Mouse (Mus musculus): ENCODE measurements around the gene Arhgef1. TPM values are rescaled to one million over a fixed set of nuclear protein-coding genes. Genes with fewer than 3 reads are reported as not detected.

The Arhgef1 gene
- polyA plus RNA-seq, 1 experiment from 2014 or later = 86.9 TPM

- H3K9me3 ChIP-seq = no peaks in the 10 kb centered on the region
- ATAC-seq (ENCODE audit: insufficient read depth, low FRiP score, low read depth) = 0 out of 2 replicates have a peak, but pooled peaks have one; percentile 8
- peaks cover 10% of the 10 kb centered on the region; the same call in 1 of the 2 replicates for H3K4me1 ChIP-seq
- no peaks in the 10 kb centered on the region for H3K36me3 ChIP-seq
- H3K4me2 ChIP-seq = no peak overlapping the region
- 1% methylated on average over 8 of the region's 8 CpGs for WGBS
- no peak overlapping the region for H3K27ac ChIP-seq
- no peak overlapping the region for H3K9ac ChIP-seq
- peaks cover 98% of the 10 kb centered on the region for H3K27me3 ChIP-seq (replicated peaks)
- H3K4me3 ChIP-seq (replicated peaks) = no peak overlapping the region
Observed at GRCm38 (mm10) chr7:24949958-24950623, 47.4 kb downstream of the Arhgef1 start.

GRCm38 (mm10) chr7:24953966-24954365 lies 51.3 kb downstream of the Arhgef1 start:
- ATAC-seq (ENCODE audit: insufficient read depth, low FRiP score, low read depth) = no peak
- no peak overlapping the region; the same call in 1 of the 2 replicates for H3K9ac ChIP-seq
- peaks cover 13% of the 10 kb centered on the region; the same call in 1 of the 2 replicates for H3K4me1 ChIP-seq
- H3K4me2 ChIP-seq = peak overlapping the region; percentile 64
- peaks cover 82% of the 10 kb centered on the region for H3K27me3 ChIP-seq (replicated peaks)
- no peak overlapping the region for H3K27ac ChIP-seq
- no peaks in the 10 kb centered on the region for H3K36me3 ChIP-seq
- H3K4me3 ChIP-seq (replicated peaks) = peak overlapping the region; percentile 43
- no peaks in the 10 kb centered on the region for H3K9me3 ChIP-seq
- 3% methylated on average over 22 of the region's 24 CpGs for WGBS

- Histone ChIP-seq H3K27ac (no peak overlapping the region), H3K9me3 (no peaks in the 10 kb centered on the region), H3K4me1 (peaks cover 13% of the 10 kb centered on the region; the same call in 1 of the 2 replicates), H3K9ac (peak overlapping the region; percentile 12; the same call in 1 of the 2 replicates), H3K4me2 (peak overlapping the region; percentile 64), H3K27me3 (replicated peaks) (peaks cover 77% of the 10 kb centered on the region), H3K36me3 (no peaks in the 10 kb centered on the region), H3K4me3 (replicated peaks) (peak overlapping the region; percentile 43)
- no peak for ATAC-seq (ENCODE audit: insufficient read depth, low FRiP score, low read depth)
- WGBS = 2% methylated on average over 27 of the region's 30 CpGs
Observed at GRCm38 (mm10) chr7:24954450-24954849, 51.7 kb downstream of the Arhgef1 start.

- WGBS = 8% methylated on average over 27 of the region's 33 CpGs
- H3K4me3 ChIP-seq (replicated peaks) = peak overlapping the region; percentile 43
- H3K27me3 ChIP-seq (replicated peaks) = peaks cover 70% of the 10 kb centered on the region
- no peaks in the 10 kb centered on the region for H3K9me3 ChIP-seq
- no peak for ATAC-seq (ENCODE audit: insufficient read depth, low FRiP score, low read depth)
- H3K27ac ChIP-seq = no peak overlapping the region
- peak overlapping the region; percentile 64 for H3K4me2 ChIP-seq
- no peak overlapping the region for H3K9ac ChIP-seq
- H3K36me3 ChIP-seq = no peaks in the 10 kb centered on the region
- peaks cover 13% of the 10 kb centered on the region; the same call in 1 of the 2 replicates for H3K4me1 ChIP-seq
Observed at GRCm38 (mm10) chr7:24955226-24955625, 52.5 kb downstream of the Arhgef1 start.

- no peaks in the 10 kb centered on the region for H3K36me3 ChIP-seq
- H3K4me3 ChIP-seq (replicated peaks) = no peak overlapping the region
- H3K4me1 ChIP-seq = no peaks in the 10 kb centered on the region
- 68% methylated on average over 2 of the region's 2 CpGs for WGBS
- H3K27ac ChIP-seq = no peak overlapping the region
- ATAC-seq (ENCODE audit: insufficient read depth, low FRiP score, low read depth) = no peak
- no peaks in the 10 kb centered on the region for H3K9me3 ChIP-seq
- H3K4me2 ChIP-seq = no peak overlapping the region
- H3K27me3 ChIP-seq (replicated peaks) = no peaks in the 10 kb centered on the region
- H3K9ac ChIP-seq = no peak overlapping the region
Observed at GRCm38 (mm10) chr7:24964288-24964687, 61.6 kb downstream of the Arhgef1 start.

GRCm38 (mm10) chr7:24964897-24965535 lies 62.3 kb downstream of the Arhgef1 start:
- Histone ChIP-seq H3K27ac (no peak overlapping the region), H3K4me3 (replicated peaks) (no peak overlapping the region), H3K9ac (no peak overlapping the region), H3K4me2 (no peak overlapping the region), H3K4me1 (no peaks in the 10 kb centered on the region), H3K27me3 (replicated peaks) (no peaks in the 10 kb centered on the region), H3K36me3 (no peaks in the 10 kb centered on the region), H3K9me3 (no peaks in the 10 kb centered on the region)
- WGBS = 6% methylated on average over 5 of the region's 5 CpGs
- ATAC-seq (ENCODE audit: insufficient read depth, low FRiP score, low read depth) = no peak

GRCm38 (mm10) chr7:24967966-24968365 lies 65.3 kb downstream of the Arhgef1 start:
- WGBS = 75% methylated on average over 8 of the region's 8 CpGs
- no peaks in the 10 kb centered on the region for H3K36me3 ChIP-seq
- no peak overlapping the region for H3K27ac ChIP-seq
- no peak for ATAC-seq (ENCODE audit: insufficient read depth, low FRiP score, low read depth)
- no peak overlapping the region for H3K4me2 ChIP-seq
- H3K4me3 ChIP-seq (replicated peaks) = no peak overlapping the region
- H3K4me1 ChIP-seq = peaks cover 6% of the 10 kb centered on the region; the same call in 1 of the 2 replicates
- H3K27me3 ChIP-seq (replicated peaks) = no peaks in the 10 kb centered on the region
- no peak overlapping the region for H3K9ac ChIP-seq
- H3K9me3 ChIP-seq = no peaks in the 10 kb centered on the region

- Histone ChIP-seq H3K9ac (no peak overlapping the region), H3K27ac (no peak overlapping the region), H3K4me1 (peaks cover 6% of the 10 kb centered on the region; the same call in 1 of the 2 replicates), H3K36me3 (no peaks in the 10 kb centered on the region), H3K4me3 (replicated peaks) (no peak overlapping the region), H3K9me3 (no peaks in the 10 kb centered on the region), H3K4me2 (no peak overlapping the region), H3K27me3 (replicated peaks) (no peaks in the 10 kb centered on the region)
- WGBS = 74% methylated on average over 6 of the region's 6 CpGs
- ATAC-seq (ENCODE audit: insufficient read depth, low FRiP score, low read depth) = no peak
Observed at GRCm38 (mm10) chr7:24968463-24968862, 65.8 kb downstream of the Arhgef1 start.

- no peak overlapping the region for H3K9ac ChIP-seq
- H3K4me1 ChIP-seq = peaks cover 6% of the 10 kb centered on the region; the same call in 1 of the 2 replicates
- H3K4me2 ChIP-seq = no peak overlapping the region
- WGBS = 78% methylated on average over 12 of the region's 12 CpGs
- H3K4me3 ChIP-seq (replicated peaks) = no peak overlapping the region
- no peaks in the 10 kb centered on the region for H3K27me3 ChIP-seq (replicated peaks)
- no peak for ATAC-seq (ENCODE audit: insufficient read depth, low FRiP score, low read depth)
- no peaks in the 10 kb centered on the region for H3K9me3 ChIP-seq
- H3K27ac ChIP-seq = no peak overlapping the region
- no peaks in the 10 kb centered on the region for H3K36me3 ChIP-seq
Observed at GRCm38 (mm10) chr7:24969805-24970204, 67.1 kb downstream of the Arhgef1 start.

- Histone ChIP-seq H3K4me1 (peaks cover 6% of the 10 kb centered on the region; the same call in 1 of the 2 replicates), H3K9ac (no peak overlapping the region), H3K9me3 (no peaks in the 10 kb centered on the region), H3K27me3 (replicated peaks) (no peaks in the 10 kb centered on the region), H3K4me3 (replicated peaks) (no peak overlapping the region), H3K27ac (no peak overlapping the region), H3K4me2 (no peak overlapping the region), H3K36me3 (no peaks in the 10 kb centered on the region)
- WGBS = 97% methylated on average over 3 of the region's 3 CpGs
- no peak for ATAC-seq (ENCODE audit: insufficient read depth, low FRiP score, low read depth)
Observed at GRCm38 (mm10) chr7:24970341-24970740, 67.6 kb downstream of the Arhgef1 start.

- ATAC-seq (ENCODE audit: insufficient read depth, low FRiP score, low read depth) = no peak
- WGBS = 9% methylated on average over 19 of the region's 19 CpGs
Observed at GRCm38 (mm10) chr7:24971261-24971971, 68.7 kb downstream of the Arhgef1 start.

More at GRCm38 (mm10) chr7:24971261-24971971, 68.7 kb downstream of the Arhgef1 start:
- Histone ChIP-seq H3K4me3 (replicated peaks) (peak overlapping the region; percentile 78), H3K4me2 (peak overlapping the region; percentile 91), H3K9ac (peak overlapping the region; percentile 82; the same call in 1 of the 2 replicates), H3K27me3 (replicated peaks) (no peaks in the 10 kb centered on the region), H3K27ac (peak overlapping the region; percentile 84; the same call in 1 of the 2 replicates), H3K4me1 (peaks cover 6% of the 10 kb centered on the region; the same call in 1 of the 2 replicates), H3K9me3 (no peaks in the 10 kb centered on the region), H3K36me3 (no peaks in the 10 kb centered on the region)
